Mouse (Mus musculus): Measurements from ENCODE around the gene Cstl1.
"Not testable (repeated sequence)": the region's sequence is repeated elsewhere in the genome, so short reads cannot be mapped to it uniquely, and the experiment has no call there.

Gene Cstl1

DNA sequence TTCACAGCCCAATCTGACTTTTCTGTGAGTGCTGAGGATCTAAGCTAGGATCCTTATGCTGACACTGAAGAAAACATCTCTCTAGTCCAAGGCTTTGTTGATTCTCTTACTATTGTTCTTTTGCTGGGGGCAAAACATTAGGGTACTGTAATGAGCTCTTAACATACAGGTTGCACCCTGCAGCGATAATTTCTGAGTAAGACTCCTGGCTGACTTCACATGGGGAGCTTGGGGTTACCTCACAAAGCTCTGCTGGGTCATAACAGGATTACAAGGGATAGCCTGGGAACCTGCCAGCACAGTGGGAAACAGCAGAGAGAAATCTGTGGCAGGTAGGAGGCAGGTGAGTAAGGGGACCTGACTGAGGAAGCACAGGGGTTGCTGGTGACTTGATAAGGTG is at the start of gene Cstl1:
TSS of gene Cstl1 (plus strand) at position 301 of the 400 bp plus-strand sequence.
- DNase-seq: no peak

DNA sequence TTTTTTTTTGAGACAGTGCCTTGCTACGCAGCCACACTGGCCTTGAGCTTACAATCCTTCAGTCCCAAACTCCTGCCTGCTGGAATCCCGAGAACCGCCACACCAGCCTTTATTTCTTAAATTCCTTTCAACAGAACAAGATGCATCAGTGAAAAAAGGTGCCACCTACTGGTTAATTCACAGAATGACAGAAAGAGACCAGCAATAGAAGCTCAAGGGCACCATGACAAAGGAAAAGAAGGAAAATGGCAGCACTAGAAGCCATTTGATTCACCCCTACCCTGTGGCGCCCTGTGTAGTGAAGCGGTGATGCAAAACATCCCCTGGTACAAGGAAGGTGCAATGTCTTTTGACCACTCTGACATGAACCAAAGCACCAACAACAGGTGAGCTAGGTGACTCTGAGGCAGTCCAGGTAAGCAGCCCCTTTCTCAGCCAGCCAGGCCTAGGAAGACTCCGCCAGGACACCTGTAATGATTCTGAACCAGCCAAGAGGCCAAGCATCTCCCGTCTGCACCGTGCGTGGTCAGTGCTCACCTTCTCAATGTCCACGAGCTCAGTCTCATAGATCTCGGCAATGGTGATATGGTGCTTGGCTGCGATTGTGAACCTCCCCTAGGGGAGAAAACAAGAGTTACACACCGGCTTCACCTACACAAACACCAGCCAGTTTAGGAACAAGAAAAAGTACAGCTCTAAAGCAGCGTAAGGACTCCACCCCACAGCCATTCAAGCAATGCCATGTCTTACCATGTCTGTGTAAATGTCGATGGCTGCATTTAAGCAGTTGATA is 43.6 kb upstream of the Cstl1 start:
- no peak for DNase-seq

- no peak for DNase-seq
These were observed 43.0 kb upstream of the Cstl1 start for GRCm38 (mm10) chr2:148707202-148707530.

- no peak for DNase-seq
These were observed 37.8 kb upstream of the Cstl1 start for GRCm38 (mm10) chr2:148712326-148712725.

- no peak for DNase-seq
These were observed 33.1 kb upstream of the Cstl1 start for GRCm38 (mm10) chr2:148717072-148717471.

- DNase-seq: no peak
These were observed 30.7 kb upstream of the Cstl1 start for GRCm38 (mm10) chr2:148719271-148719995.

GRCm38 (mm10) chr2:148731614-148732326 is 18.4 kb upstream of the Cstl1 start:
- peak in 1 of 2 experiments; percentile 5 for DNase-seq

- DNase-seq: peak; percentile 79 to 86
These were observed 17.7 kb upstream of the Cstl1 start, which contains the start of gene Napb for GRCm38 (mm10) chr2:148732327-148733000. TSS of gene Napb (minus strand) at chr2:148732467.

DNA sequence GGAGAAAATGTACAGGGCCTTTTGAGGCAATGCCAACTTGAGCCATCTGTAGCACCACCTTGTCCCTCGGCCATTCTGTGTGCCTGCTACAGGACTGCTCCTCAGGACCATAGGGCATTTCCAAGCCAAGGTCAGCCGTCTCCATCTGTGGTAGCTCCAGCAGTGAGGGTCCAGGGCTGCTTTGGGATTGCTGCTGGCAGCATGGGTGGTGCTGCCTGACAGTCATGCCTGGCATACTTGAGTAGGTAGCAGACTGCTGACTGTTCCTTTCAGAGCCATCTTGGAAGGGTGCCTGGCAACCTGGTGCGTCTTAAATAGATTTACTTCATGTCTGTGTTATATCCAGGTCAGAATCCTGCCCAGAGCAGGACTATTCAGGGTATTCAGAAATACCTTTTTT is 7.2 kb upstream of the Cstl1 start:
- no peak for DNase-seq

DNA sequence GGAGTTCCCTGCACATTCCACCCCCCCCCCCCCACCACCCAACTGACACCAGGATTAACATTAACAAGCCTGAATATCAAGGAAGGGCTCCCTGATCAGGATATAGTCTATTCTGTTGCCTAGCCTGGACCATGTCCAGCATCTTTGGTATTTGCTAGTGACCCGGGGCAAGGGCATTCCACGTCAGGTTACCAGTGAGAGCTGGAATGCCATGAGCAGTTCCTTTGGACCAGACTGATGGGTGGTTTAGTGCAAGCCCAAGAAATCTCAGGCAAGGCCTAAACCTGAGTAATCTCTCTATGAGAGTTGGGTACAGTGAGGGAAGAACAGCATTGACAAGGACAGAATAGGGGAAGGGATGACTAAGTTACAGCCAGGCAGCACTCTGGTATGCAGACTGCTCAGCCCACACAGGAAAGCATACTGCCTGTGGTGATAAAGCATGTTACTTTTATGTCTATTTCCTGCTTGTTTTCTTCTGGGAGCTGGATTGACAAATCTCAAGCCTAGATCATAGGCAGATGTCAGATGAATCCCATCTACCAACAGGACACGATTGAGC is 6.2 kb upstream of the Cstl1 start:
- DNase-seq: no peak

DNA sequence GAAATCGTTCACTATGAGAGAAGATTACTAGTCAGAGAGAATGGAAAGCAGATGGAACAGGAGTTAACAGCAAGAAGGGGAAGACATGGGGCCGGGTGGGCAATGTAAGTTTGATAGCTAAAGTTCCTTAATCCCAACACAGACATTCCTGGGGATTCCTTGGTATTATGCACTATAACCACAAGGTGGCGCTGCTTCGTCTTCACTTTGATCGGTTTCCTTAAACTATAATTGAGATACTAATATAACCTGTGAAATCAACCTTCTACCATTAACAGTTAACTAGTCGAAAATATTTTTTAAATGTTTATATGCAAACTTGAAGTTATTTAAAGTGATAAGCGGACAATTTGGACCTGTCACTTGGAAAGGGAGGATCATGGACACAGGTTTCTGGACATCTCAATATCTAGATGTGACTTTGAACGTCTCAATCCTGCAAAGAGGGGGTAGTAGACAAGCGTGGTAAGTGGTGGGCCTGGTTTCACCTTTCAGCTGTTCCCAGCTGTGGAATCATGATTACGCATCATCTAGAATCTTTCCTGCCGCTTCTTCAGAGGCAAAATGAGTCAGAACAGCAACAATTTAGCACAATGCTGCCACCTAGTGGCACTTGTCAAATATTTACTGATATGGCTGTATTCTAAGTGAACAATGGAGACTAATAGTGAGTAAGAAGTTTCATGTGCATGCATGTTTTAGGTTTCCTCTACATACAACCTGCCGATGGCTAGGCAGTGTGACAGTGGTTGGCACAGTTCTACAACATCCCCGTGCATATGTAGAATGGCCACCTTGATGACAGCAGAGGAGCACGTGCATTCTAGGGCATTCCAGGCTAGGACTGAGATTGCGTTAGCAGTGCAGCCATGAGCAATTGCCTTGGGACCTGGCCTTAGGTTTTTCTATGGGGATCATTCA is 2.0 kb downstream of the Cstl1 start:
- peak; percentile 26 to 36 for DNase-seq

DNA sequence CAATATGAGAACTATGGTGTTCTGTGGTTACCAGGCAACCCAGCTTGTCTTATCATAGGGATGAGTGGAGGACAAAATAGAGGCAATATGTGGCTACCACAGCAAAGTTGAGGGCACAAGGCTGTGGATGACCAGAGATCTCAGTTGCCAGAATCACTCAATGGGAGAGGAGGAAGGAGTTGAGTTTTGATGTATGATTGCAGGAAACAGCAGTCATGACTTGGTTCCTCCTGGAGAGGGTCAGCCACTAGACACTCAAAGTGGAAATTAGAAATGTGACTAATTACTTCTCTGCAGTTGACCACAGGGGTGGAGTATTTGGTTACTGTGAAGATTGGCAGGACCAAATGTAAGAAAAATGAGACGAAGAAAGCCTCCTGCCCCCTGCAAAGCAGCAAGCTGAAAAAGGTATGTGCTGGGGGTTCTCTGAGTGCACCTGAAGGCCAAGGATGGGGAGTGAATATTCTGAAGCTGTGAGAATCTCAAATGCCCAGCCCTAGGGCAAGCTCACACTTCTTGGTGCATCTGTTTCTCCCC is 4.2 kb downstream of the Cstl1 start:
- DNase-seq: no peak

DNA sequence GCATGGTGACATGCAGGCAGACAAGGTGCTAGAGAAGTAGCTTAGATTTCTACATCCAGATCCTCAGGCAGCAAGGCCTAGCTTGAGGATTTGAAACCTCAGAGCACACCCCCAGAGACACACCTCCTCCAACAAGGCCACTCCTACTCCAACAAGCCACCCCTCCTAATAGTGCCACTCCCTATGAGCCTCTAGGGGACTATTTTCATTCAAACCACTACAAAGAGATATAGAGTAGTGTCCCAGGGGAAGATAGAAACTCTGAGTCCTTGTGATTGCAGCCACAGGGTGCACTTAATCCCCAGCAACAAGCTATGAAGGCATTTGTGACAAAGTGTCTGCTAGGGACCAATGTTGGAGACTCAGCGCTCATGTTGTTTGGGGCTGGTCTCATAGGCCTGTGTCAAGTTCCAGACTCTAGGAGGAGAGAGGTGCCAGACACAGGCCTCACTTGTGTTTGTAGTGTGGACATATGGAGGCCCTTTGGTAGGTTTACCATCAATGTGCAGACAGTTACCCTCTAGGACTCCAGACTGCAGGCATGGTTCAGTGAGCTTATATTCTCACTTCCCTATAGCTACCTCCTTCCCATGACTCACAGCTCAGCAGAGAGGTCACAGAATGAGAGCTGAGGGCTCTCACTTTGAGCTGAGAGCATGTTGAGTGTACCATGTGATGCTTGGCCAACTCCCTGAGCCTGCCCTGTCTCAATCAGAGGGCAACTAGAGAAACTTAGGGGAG is 13.7 kb downstream of the Cstl1 start:
- no peak for DNase-seq

DNA sequence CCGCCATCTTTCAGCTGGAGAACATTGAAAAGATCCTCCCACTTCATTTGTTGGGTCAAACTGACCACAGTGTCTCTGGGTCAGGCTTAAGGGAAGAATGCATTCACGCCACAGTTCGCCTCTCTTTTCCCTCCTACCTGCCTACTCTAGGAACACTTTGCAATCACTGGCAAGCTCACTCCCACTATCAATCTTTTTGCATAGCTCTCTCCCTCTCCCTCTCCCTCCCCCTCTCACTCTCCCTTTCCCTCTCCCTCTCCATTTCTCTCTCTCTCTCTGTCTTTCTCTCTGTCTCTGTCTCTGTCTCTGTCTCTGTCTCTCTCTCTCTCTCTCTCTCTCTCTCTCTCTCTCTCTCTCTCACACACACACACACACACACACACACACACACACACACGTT is 21.2 kb downstream of the Cstl1 start, which contains the start of gene Cst11:
TSS of gene Cst11 (minus strand) at position 101 of the 400 bp plus-strand sequence.
- not testable (repeated sequence) for DNase-seq

DNA sequence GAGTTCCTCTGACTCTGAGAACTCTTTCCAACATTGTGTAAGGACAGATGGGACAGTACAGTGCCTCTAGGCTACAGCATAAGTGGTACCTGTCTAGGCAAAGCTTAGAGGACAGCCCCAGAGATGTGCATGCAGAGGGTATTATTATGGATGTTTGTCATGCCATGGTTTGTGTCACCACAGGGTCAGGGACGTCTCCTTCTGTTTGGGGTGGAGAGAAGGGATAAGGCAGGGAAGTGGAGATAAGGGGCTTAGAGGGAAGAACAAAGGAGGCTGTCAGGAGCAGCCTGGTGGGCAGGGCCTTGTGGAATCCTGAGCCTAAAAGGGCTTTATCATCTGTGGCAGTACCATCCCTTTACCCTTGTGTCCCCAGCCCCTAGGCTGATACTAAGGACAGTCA is 31.6 kb downstream of the Cstl1 start, which contains the start of gene 8030411F24Rik:
TSS of gene 8030411F24Rik (plus strand) at position 301 of the 400 bp plus-strand sequence.
- no peak for DNase-seq

- DNase-seq: no peak
These were observed 39.0 kb downstream of the Cstl1 start, which contains the start of gene Cst12 for GRCm38 (mm10) chr2:148789142-148789541. TSS of gene Cst12 (plus strand) at chr2:148789361.

- DNase-seq: no peak
These were observed 48.3 kb downstream of the Cstl1 start, which contains the start of gene Cst8 for GRCm38 (mm10) chr2:148798485-148798884. TSS of gene Cst8 (plus strand) at chr2:148798785.

GRCm38 (mm10) chr2:148801491-148801921 is 51.3 kb downstream of the Cstl1 start:
- DNase-seq: no peak

Data from thymus, postnatal 36 days (tissue).